Mouse (Mus musculus) hindlimb bud, embryonic 11.5 days (tissue): ENCODE data around the gene Slc25a40.

Experiments
- DNase-seq: peaks from one replicate; pipeline ENCODE4 v3.0.0-alpha.2; 2012; ENCODE audit warnings: low read depth, low spot score; ENCODE audit errors: extremely low spot score

Slc25a40 gene

DNA sequence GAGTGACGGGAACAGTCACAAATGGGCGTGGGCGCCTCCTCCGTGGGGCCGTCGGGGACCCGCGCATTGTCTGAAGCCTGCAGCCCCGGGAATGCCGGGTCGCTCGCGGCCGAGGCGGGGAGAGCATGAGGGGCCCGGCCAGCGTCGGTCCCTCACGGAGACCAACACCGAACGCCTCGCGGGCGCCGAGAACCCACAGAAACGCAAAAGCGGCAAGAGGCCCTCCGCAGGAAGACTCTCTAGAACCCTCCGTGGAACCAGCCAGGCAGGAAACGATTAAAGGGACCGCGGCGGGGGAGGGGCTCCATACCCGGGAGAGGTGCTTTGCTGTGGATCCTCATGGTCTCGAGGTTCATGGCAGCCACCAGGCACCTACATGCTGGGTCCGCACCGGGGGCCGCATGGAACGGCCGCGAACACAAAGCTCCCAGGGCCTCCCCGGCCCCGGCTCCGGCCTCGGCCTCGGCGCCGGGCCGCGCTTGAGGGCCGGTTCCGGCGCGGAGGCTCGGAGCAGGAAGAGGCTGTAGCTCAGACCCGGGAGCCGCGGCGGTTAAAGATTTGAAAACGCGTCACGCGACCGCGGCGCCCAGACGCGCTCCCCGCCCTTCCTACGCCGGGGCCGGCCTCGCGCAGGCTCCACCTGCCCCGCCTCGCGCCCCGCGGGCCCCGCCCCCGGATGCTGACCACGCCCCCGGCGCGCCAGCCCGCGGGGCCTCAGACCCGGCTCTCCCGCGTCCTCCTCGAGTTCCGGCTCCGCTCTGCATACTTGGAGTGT, at the start of gene Slc25a40, which contains the start of gene Dbf4:
Slc25a40 (plus strand) TSS at position 694 of the 775 bp plus-strand sequence.
Dbf4 (minus strand) TSS at position 560 of the 775 bp plus-strand sequence.
- DNase-seq, result peak; percentile 54

- no peak for DNase-seq
Observed at GRCm38 (mm10) chr5:8373415-8373814, 49.2 kb upstream of the Slc25a40 start.

DNA sequence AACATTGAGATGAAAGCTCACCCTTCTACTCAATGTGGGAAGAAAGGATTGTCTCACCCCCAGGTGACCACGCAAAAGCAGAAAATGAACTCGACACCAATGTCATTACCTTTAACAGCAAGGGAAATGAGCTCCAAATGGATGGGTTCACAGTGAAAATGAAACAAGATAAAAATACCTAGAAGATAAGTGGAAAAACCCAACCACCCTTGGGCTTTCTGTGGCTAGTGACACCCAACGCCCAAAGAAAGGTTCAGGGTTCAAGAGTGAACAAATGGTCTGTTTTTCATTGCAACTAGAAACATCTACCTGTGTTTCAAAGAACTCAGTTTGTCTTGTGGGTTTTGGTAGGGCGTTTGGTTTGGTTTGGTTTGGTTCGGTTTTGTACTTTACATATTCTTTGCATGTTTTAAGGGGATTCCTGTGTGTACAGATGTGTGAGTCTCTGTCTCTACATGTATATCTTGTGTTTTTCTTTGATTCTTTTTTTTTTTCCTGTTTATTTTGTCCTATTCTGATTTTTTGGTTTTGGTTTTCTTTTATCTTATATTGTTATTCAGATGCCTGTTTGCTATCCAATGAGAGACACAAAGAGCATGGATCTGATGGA, 48.2 kb upstream of the Slc25a40 start:
- no peak for DNase-seq

GRCm38 (mm10) chr5:8393891-8394583, 28.6 kb upstream of the Slc25a40 start:
- DNase-seq, result no peak

DNA sequence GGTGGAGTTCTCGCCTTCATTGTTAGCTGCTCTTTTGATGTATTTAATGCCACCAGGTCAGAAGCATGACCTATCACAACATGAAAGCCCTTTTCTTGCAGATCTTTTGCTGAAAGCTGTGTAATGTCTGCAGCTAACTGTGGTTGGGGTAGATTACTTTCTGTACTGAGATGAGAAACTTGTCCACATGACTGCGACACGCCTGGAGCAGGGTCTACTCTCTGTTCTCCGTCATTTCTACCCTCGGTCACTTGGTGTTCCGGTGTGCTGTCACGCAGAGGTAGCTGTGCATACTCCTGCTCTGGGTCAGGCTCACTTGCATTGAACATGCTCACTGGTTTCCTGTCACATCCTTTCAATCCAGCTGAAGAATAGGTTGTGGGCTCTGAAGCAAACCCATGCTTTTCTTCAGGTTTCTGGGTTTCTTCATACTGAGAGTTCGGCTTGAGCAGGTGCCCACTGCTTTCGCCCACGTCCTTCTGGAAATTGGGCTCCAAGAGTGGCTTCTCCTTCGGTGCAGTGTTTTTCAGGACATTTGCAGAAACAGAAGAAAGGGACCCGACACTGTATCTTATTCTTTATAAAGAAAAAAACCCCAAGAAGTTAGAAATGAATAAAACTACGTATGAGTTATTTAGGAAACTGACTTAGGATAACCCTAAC, 24.9 kb upstream of the Slc25a40 start:
- no peak for DNase-seq

DNA sequence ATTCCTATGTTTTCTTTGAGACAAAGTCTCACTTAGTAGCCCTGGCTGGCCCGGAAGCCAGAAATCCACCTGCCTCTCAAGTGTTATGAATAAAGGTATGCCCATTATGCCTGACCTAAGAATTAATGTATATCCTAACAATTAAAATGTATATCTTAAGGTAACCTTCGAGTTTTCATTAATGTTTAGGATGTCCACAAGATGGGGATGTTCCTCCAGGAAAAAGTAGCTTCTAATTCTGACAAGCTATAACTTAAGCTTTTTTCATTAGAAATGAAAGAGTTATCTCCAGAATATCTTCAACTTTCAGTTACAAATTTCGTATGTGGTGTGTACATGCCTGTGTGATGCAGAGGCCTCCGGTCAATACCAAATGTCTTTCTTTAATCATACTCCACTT, 13.9 kb upstream of the Slc25a40 start:
- no peak for DNase-seq

DNA sequence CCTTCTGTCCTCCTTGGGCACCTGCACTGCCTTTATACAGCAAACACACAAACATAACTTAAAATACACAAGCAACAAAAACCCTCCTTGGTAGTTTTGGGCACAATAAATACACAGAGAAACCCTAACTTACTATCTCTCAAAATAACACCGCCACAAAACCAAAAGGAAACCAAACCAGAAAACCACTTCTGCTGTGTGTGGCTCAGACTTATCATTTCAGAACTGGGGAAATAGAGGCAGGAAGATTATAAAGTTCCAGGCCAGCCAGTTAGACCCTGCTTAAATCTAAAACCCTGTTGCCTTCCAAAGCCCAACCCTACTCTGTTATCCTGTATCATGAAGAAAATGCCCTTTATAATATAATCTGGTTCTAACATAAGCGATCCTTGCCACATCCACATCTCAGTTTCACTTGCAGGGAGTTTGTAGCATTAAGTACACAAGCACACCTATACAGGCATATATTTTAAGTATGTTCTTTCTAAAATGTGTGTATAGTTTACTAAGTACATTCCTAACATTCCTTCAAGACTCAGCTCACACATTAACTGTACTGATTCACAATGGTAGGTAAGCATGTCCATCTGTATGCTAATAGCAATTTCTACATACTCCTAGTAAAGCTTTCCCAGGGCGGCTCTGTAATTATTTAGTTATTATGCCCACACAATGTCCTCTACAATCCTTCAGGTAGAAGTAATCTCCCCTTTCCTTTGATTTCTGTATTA, 5.8 kb upstream of the Slc25a40 start:
- DNase-seq, result no peak

DNA sequence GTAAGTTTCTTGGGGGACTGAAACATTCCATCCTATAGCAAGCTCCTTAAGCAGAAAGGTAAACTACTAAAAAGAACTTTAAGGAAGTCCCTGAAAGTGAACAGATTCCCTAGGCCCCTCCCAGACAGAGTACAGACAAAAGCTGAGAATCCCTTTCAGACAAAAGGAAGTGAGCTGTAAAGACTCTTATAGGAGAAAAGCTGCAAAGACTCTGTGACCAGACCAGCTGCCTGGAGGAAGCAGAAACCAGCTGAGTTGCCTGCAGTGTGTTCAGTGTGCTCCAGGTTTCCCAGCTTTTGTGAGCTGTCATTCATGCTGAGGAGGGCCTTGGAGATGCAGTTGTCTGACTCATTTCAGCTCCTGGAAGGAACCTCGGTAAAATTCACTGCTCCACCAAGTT, 5.2 kb upstream of the Slc25a40 start:
- DNase-seq, result no peak

DNA sequence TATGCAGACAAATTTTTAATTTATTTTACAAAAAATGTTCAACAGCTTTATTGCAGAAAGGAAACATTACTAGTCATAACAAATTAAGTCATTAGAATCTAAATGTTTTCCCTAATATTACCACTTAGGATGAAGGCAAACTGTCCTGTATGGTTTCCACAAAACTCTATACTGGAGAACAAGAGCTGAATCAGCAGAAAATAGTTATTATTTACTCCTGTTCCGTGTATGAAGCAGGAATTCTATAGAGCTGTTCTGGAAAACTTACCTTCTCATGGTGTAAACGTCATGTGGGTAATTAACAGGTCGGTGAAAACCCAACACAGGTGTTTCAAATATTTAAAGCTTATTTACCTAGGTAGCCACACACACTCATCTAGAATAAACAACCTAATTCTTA, 1.2 kb upstream of the Slc25a40 start:
- DNase-seq, result no peak

- DNase-seq, result peak; percentile 22
Observed at GRCm38 (mm10) chr5:8422932-8423928, 580 bp downstream of the Slc25a40 start.

DNA sequence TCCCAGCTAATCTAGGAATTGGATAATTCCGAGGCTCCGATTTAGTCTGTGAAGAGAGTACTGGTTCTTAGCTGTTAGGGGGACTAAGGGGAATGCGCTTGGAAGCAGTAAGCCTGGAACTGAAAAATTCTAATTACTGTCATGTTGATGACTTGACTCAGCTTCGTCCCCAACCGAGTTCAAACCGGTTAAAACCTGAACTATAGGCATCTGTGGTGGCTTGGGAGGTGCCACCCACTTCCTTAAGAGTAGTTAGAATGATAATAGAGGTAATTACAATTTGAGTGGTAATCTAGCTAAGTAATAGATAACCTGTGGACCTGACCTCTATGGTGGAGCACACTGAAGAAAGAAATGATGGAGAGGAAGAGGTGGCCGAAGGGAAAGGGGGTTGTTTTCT, 1.5 kb downstream of the Slc25a40 start:
- no peak for DNase-seq

GRCm38 (mm10) chr5:8425899-8426298, 3.2 kb downstream of the Slc25a40 start:
- DNase-seq, result no peak

DNA sequence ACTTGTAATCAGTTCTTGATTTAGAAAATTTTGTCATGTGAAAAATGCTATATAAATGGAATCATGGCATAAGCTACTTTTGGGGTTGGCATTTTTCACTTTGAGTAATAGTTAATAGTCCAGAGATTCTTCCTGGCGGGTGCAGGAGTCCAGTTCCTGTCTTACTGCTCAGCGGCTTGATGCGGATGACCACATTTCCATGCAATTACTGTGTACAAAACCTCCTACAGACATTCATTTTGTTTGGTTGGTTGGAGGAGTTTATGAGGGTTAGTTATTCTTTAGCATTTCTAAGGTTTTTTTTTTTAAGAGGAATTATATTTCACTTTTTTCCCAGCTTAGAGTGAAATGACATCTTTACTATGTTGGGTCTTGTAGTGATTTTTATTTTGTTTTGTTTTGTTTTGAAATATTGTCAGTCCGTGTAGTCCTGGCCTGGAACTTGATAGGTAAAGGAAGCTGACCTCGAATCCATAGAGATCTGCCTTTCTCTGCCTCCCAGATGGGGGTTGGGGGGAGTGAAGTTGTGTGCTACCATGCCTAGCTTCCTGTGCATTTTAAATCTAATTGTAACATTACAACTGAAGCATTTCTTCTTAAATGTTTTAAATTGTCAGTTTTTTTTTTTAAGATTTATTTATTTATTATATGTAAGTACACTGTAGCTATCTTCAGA, 15.0 kb downstream of the Slc25a40 start:
- no peak for DNase-seq

DNA sequence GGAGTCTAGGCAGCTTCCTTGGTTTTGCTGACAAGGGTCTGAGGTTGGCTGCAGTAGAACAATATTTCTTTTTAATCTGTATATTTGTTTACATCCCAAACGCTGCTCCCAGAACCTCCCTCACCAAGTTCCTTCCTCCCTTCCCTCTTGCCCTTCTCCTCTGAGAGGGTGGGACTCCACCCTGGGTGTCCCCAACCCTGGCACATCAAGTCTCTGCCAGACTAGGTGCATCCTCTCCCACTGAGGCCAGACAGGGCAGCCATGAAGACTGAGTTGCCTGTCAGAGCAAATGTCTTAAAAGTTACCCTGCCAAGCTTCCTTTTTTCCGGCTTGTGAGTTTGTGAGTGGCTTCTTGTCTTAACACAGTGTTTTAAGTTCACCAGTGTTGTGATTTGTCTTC, 16.4 kb downstream of the Slc25a40 start:
- DNase-seq, result no peak

GRCm38 (mm10) chr5:8455565-8455964, 32.9 kb downstream of the Slc25a40 start:
- no peak for DNase-seq

- DNase-seq, result no peak
Observed at GRCm38 (mm10) chr5:8456561-8456960, 33.9 kb downstream of the Slc25a40 start.

GRCm38 (mm10) chr5:8487989-8488700, 65.5 kb downstream of the Slc25a40 start:
- no peak for DNase-seq

DNA sequence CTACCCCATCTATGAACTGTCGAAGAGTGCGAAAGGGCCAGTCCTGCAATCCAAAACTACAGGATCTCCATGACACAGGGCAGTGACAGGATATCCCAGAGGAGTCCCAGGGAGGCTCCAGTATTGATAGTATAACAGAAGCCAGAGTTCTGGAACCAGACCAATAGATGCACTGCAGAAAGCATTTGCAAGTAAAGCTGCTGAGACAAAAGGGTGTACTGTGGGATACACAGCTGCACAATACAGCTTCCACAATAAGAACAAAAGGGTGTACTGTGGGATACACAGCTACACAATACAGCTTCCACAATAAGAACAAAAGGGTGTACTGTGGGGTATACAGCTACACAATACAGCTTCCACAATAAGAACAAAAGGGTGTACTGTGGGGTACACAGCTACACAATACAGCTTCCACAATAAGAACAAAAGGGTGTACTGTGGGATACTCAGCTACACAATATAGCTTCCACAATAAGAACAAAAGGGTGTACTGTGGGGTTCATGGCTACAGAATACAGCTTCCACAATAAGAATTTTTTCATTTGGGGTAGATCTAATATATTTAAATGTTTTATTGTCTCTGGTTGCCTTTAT, 66.1 kb downstream of the Slc25a40 start:
- no peak for DNase-seq
